Mouse (Mus musculus): ENCODE results near the gene Hyal3. TPM values are rescaled to one million over a fixed set of nuclear protein-coding genes. Genes with fewer than 3 reads are reported as not detected.

The Hyal3 gene
- polyA plus RNA-seq, 1 experiment: 0.54 TPM

- peak overlapping the region; percentile 77 for H3K27ac ChIP-seq (ENCODE audit: insufficient read depth, low read length)
- H3K36me3 ChIP-seq (ENCODE audit: control insufficient read depth, insufficient read depth, low read length): peaks cover 18% of the 10 kb centered on the region
- no peak overlapping the region; the same call in 1 of the 2 replicates for H3K4me3 ChIP-seq (ENCODE audit: extremely low read depth, insufficient read depth, insufficient read length)
- DNase-seq (ENCODE audit: low read depth in 1 of 2, low spot score in 2 of 2): no peak
- 70% methylated on average over 3 of the region's 3 CpGs for WGBS
- H3K27me3 ChIP-seq (ENCODE audit: control insufficient read depth, insufficient read depth, low read length): no peaks in the 10 kb centered on the region
- H3K4me1 ChIP-seq (ENCODE audit: control insufficient read depth, insufficient read depth, insufficient read length): peaks cover 57% of the 10 kb centered on the region; the same call in 1 of the 2 replicates
- TF ChIP-seq CTCF (IDR thresholded peaks at IDR 0.05; ENCODE audit: extremely low read depth, insufficient read depth, insufficient read length, insufficient replicate concordance) (no peak), POLR2A (IDR thresholded peaks at IDR 0.05; ENCODE audit: low read depth, low read length) (no peak)
Measured at GRCm38 (mm10) chr9:107624951-107625350, 44.3 kb downstream of the Hyal3 start.

- Histone ChIP-seq H3K27ac (ENCODE audit: insufficient read depth, low read length) (peak overlapping the region; percentile 77), H3K4me1 (ENCODE audit: control insufficient read depth, insufficient read depth, insufficient read length) (peaks cover 63% of the 10 kb centered on the region; the same call in 1 of the 2 replicates), H3K36me3 (ENCODE audit: control insufficient read depth, insufficient read depth, low read length) (peaks cover 14% of the 10 kb centered on the region), H3K4me3 (ENCODE audit: extremely low read depth, insufficient read depth, insufficient read length) (no peak overlapping the region), H3K27me3 (ENCODE audit: control insufficient read depth, insufficient read depth, low read length) (no peaks in the 10 kb centered on the region)
- TF ChIP-seq POLR2A (IDR thresholded peaks at IDR 0.05; ENCODE audit: low read depth, low read length): no peak
- no peak for TF ChIP-seq CTCF (IDR thresholded peaks at IDR 0.05; ENCODE audit: extremely low read depth, insufficient read depth, insufficient read length, insufficient replicate concordance)
- 87% methylated on average over 12 of the region's 12 CpGs for WGBS
- DNase-seq (ENCODE audit: low read depth in 1 of 2, low spot score in 2 of 2): no peak
Measured at GRCm38 (mm10) chr9:107625351-107626128, 44.9 kb downstream of the Hyal3 start.

GRCm38 (mm10) chr9:107626158-107626843 lies 45.7 kb downstream of the Hyal3 start:
- DNase-seq (ENCODE audit: low read depth in 1 of 2, low spot score in 2 of 2): no peak
- no peak overlapping the region for H3K4me3 ChIP-seq (ENCODE audit: extremely low read depth, insufficient read depth, insufficient read length)
- peaks cover 71% of the 10 kb centered on the region; the same call in 1 of the 2 replicates for H3K4me1 ChIP-seq (ENCODE audit: control insufficient read depth, insufficient read depth, insufficient read length)
- peaks cover 18% of the 10 kb centered on the region for H3K36me3 ChIP-seq (ENCODE audit: control insufficient read depth, insufficient read depth, low read length)
- peak overlapping the region; percentile 54; the same call in 1 of the 2 replicates for H3K27ac ChIP-seq (ENCODE audit: insufficient read depth, low read length)
- TF ChIP-seq CTCF (IDR thresholded peaks at IDR 0.05; ENCODE audit: extremely low read depth, insufficient read depth, insufficient read length, insufficient replicate concordance): no peak
- WGBS: 54% methylated on average over 13 of the region's 15 CpGs
- no peaks in the 10 kb centered on the region for H3K27me3 ChIP-seq (ENCODE audit: control insufficient read depth, insufficient read depth, low read length)

- TF ChIP-seq CTCF (IDR thresholded peaks at IDR 0.05; ENCODE audit: extremely low read depth, insufficient read depth, insufficient read length, insufficient replicate concordance) (peak; percentile 91; the same call in 1 of the 2 replicates), POLR2A (IDR thresholded peaks at IDR 0.05; ENCODE audit: low read depth, low read length) (no peak)
Measured at GRCm38 (mm10) chr9:107626844-107627277, 46.2 kb downstream of the Hyal3 start.

DNA sequence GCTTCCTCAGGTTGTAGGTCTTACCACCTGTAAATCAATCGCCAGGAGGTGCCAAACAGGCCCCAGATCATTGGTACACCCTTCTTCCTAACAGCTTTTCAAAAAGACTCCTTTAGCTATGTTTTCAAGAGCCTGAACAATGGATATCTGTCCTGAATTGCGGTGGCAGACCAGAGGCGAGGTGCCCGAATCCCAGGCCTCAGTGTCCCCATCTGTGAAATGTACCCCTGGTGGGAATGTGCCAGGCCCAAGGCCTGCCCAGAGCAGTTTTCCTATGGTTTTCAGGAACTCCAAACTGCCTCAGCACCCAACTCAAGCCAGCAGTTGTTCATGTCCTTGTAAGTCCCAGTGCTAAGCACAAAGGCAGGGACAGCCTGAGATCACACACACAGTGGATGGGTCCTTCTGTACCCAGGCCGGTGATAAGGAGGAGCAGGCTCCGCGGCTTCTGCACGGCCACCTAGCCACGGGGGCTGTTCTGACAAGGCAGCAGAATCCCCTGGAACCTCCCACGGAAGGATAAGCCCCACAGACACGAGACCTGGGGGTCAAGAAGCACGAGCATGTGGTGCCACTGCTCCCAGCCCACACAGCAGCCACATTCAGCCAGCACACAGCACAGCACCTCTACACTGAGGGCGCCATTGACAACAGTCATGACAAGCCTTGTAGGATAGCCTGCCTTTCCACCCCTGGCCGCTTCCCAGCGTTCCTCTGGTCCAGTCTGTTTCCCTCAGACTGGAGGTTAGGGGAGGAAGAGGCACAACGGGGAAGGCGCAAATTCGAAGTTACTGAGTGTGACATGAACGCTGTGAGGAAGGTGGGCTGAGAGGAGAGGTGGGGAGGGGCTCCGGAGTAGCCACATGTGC lies 47.0 kb downstream of the Hyal3 start:
- 62% methylated on average over 20 of the region's 20 CpGs for WGBS
- peaks cover 83% of the 10 kb centered on the region; the same call in 1 of the 2 replicates for H3K4me1 ChIP-seq (ENCODE audit: control insufficient read depth, insufficient read depth, insufficient read length)
- no peaks in the 10 kb centered on the region for H3K27me3 ChIP-seq (ENCODE audit: control insufficient read depth, insufficient read depth, low read length)
- no peak for DNase-seq (ENCODE audit: low read depth in 1 of 2, low spot score in 2 of 2)
- H3K4me3 ChIP-seq (ENCODE audit: extremely low read depth, insufficient read depth, insufficient read length): no peak overlapping the region
- H3K36me3 ChIP-seq (ENCODE audit: control insufficient read depth, insufficient read depth, low read length): peaks cover 14% of the 10 kb centered on the region
- TF ChIP-seq POLR2A (IDR thresholded peaks at IDR 0.05; ENCODE audit: low read depth, low read length): no peak
- no peak for TF ChIP-seq CTCF (IDR thresholded peaks at IDR 0.05; ENCODE audit: extremely low read depth, insufficient read depth, insufficient read length, insufficient replicate concordance)
- peak overlapping the region; percentile 64 for H3K27ac ChIP-seq (ENCODE audit: insufficient read depth, low read length)

More at GRCm38 (mm10) chr9:107626844-107627277, 46.2 kb downstream of the Hyal3 start:
- WGBS: 14% methylated on average over 2 of the region's 2 CpGs
- DNase-seq (ENCODE audit: low read depth in 1 of 2, low spot score in 2 of 2): peak in 1 of 2 experiments; percentile 81
- H3K4me3 ChIP-seq (ENCODE audit: extremely low read depth, insufficient read depth, insufficient read length): no peak overlapping the region
- H3K36me3 ChIP-seq (ENCODE audit: control insufficient read depth, insufficient read depth, low read length): peaks cover 18% of the 10 kb centered on the region
- H3K27ac ChIP-seq (ENCODE audit: insufficient read depth, low read length): peak overlapping the region; percentile 54
- H3K27me3 ChIP-seq (ENCODE audit: control insufficient read depth, insufficient read depth, low read length): no peaks in the 10 kb centered on the region
- H3K4me1 ChIP-seq (ENCODE audit: control insufficient read depth, insufficient read depth, insufficient read length): peaks cover 75% of the 10 kb centered on the region; the same call in 1 of the 2 replicates

DNA sequence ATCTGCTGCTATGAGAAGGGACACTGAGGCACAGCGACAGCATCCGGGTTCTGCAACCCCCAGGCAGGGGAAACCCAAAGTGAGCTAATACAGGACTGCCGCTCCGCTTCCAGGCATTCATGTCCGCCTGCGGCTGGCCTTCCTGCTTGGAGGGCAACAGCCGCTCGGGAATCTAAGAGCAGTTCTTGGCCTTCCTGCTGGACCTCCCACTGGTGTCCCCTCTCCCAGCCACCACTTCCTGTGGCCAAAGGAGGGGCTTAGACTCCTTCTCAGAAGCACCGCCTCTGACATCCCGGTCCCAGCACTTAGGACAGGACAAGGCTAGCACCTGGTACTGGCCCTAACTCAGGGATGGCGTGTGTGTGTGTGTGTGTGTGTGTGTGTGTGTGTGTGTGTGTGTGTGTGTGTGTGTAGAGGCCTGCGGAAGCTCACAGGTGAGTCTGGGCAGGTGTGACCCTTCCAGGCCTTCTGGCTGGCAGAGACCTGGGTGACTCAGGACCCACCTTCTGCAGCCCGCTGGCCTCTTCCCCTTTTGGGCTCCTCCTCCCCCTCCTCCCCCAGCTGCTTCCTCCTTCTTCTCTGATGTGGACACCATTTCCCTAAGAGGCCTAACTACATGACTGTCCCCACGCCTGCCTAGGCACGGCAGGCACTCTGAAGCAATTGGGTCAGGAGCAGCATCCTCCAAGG lies 48.2 kb downstream of the Hyal3 start:
- peaks cover 84% of the 10 kb centered on the region; the same call in 1 of the 2 replicates for H3K4me1 ChIP-seq (ENCODE audit: control insufficient read depth, insufficient read depth, insufficient read length)
- no peak for TF ChIP-seq CTCF (IDR thresholded peaks at IDR 0.05; ENCODE audit: extremely low read depth, insufficient read depth, insufficient read length, insufficient replicate concordance)
- no peak for TF ChIP-seq POLR2A (IDR thresholded peaks at IDR 0.05; ENCODE audit: low read depth, low read length)
- peak overlapping the region; percentile 95 for H3K27ac ChIP-seq (ENCODE audit: insufficient read depth, low read length)
- H3K36me3 ChIP-seq (ENCODE audit: control insufficient read depth, insufficient read depth, low read length): peaks cover 14% of the 10 kb centered on the region
- DNase-seq (ENCODE audit: low read depth in 1 of 2, low spot score in 2 of 2): peak; percentile 68 to 78
- peak overlapping the region; percentile 43 for H3K4me3 ChIP-seq (ENCODE audit: extremely low read depth, insufficient read depth, insufficient read length)
- H3K27me3 ChIP-seq (ENCODE audit: control insufficient read depth, insufficient read depth, low read length): no peaks in the 10 kb centered on the region
- 52% methylated on average over 14 of the region's 15 CpGs for WGBS

Data from spleen, adult 2 months (tissue).